Mouse (Mus musculus) bone marrow, adult 2 months (tissue): Measurements from ENCODE around the gene Nrxn1.

Source experiments
- CTCF ChIP-seq: fragments of 200-500 bp; IDR thresholded peaks from 2 replicates; pipeline ENCODE4 v1.5.1; 2011; ENCODE audit warnings: low read length, control low read depth; ENCODE audit not compliant: control insufficient read depth, insufficient read depth
- POLR2A ChIP-seq: fragments of 200-500 bp; IDR thresholded peaks from 2 replicates; pipeline ENCODE4 v1.6.1; 2011; ENCODE audit warnings: low read depth, mild to moderate bottlenecking, control low read depth, low read length, borderline replicate concordance; ENCODE audit not compliant: control insufficient read depth

DNA sequence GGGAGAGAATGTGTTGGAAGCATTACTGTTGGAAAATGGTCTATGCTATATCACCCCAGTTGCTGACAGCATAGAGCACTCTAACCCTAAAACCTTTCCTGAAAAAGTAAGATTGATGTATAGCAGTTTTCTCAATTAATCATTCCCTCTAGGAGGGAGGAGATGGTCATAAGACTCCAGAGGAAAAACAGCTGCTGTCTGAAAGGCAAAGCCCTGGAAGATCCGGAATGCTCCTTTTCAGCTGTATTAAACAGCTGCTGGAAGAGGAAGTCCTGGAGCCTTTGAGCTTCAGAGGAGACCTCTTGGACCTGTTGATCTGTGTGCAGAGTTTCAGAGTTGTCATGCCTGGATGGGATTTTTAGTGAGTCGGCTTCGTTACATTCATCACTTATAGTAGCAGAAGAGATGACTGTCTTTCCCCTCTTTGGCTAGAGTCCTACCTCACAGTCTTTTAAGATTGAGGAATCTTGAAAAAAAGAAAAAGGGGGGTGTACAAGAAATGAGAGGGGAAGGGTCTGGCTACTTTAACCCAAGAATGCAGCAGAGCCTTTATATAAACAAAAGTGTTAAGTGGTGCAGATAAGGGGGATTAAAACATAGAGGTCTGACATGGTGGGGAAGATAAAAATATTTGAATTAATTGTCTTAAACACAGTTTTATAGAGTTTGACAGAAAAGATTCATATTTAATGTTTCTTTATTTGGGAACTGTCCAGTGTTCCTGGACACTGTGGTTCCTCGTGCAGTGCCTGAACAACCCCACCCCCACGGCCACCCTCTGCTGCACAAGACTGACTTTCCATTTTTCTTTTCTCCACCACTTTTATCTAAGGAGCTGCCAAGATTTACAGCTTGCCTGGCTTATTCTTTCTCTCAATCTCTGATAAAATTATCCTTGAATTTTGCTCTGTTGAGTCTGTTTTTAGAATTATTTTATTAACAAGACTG lies 710.1 kb downstream of the Nrxn1 start:
- TF ChIP-seq CTCF (no peak), POLR2A (no peak)
